Mouse (Mus musculus): ENCODE results near the gene Has1. TPM values are rescaled to one million over a fixed set of nuclear protein-coding genes. Genes with fewer than 3 reads are reported as not detected.
"Not testable (repeated sequence)": the region's sequence is repeated elsewhere in the genome, so short reads cannot be mapped to it uniquely, and the experiment has no call there.

Gene Has1
- polyA plus RNA-seq, 1 experiment from 2014 or later, result 1.2 TPM

GRCm38 (mm10) chr17:17865168-17865567, 10.2 kb upstream of the Has1 start:
- no peaks in the 10 kb centered on the region for H3K4me1 ChIP-seq (replicated peaks)
- H3K36me3 ChIP-seq, result no peaks in the 10 kb centered on the region; the same call in 1 of the 2 replicates
- no peak for DNase-seq (ENCODE audit: low spot score)
- H3K27me3 ChIP-seq (ENCODE audit: insufficient read depth, poor library complexity, severe bottlenecking), result no peaks in the 10 kb centered on the region
- no peak overlapping the region for H3K27ac ChIP-seq
- H3K4me3 ChIP-seq, result no peak overlapping the region
- 58% methylated on average over 2 of the region's 2 CpGs for WGBS
- no peaks in the 10 kb centered on the region for H3K9me3 ChIP-seq

GRCm38 (mm10) chr17:17862360-17862759, 7.4 kb upstream of the Has1 start:
- WGBS, result 63% methylated on average over 1 of the region's 1 CpGs
- no peak overlapping the region for H3K27ac ChIP-seq

GRCm38 (mm10) chr17:17860110-17860509, 5.1 kb upstream of the Has1 start:
- Histone ChIP-seq H3K27ac (no peak overlapping the region), H3K36me3 (no peaks in the 10 kb centered on the region; the same call in 1 of the 2 replicates)
- 86% methylated on average over 3 of the region's 3 CpGs for WGBS

More at GRCm38 (mm10) chr17:17862360-17862759, 7.4 kb upstream of the Has1 start:
- no peaks in the 10 kb centered on the region for H3K4me1 ChIP-seq (replicated peaks)
- H3K36me3 ChIP-seq, result no peaks in the 10 kb centered on the region; the same call in 1 of the 2 replicates
- H3K4me3 ChIP-seq, result no peak overlapping the region
- no peaks in the 10 kb centered on the region for H3K9me3 ChIP-seq
- DNase-seq (ENCODE audit: low spot score), result no peak
- no peaks in the 10 kb centered on the region for H3K27me3 ChIP-seq (ENCODE audit: insufficient read depth, poor library complexity, severe bottlenecking)

GRCm38 (mm10) chr17:17857446-17857845, 2.4 kb upstream of the Has1 start:
- no peaks in the 10 kb centered on the region for H3K27me3 ChIP-seq (ENCODE audit: insufficient read depth, poor library complexity, severe bottlenecking)
- H3K36me3 ChIP-seq, result no peaks in the 10 kb centered on the region
- no peak overlapping the region for H3K27ac ChIP-seq
- 0 out of 2 replicates have a peak, but pooled peaks cover 4% of the 10 kb centered on the region for H3K4me1 ChIP-seq (replicated peaks)
- WGBS, result 82% methylated on average over 1 of the region's 1 CpGs
- no peak overlapping the region for H3K4me3 ChIP-seq
- H3K9me3 ChIP-seq, result no peaks in the 10 kb centered on the region
- DNase-seq (ENCODE audit: low spot score), result no peak

More at GRCm38 (mm10) chr17:17860110-17860509, 5.1 kb upstream of the Has1 start:
- no peaks in the 10 kb centered on the region for H3K27me3 ChIP-seq (ENCODE audit: insufficient read depth, poor library complexity, severe bottlenecking)
- H3K4me3 ChIP-seq, result no peak overlapping the region
- H3K4me1 ChIP-seq (replicated peaks), result 0 out of 2 replicates have a peak, but pooled peaks cover 2% of the 10 kb centered on the region
- no peak for DNase-seq (ENCODE audit: low spot score)
- no peaks in the 10 kb centered on the region for H3K9me3 ChIP-seq

GRCm38 (mm10) chr17:17856612-17857011, 1.6 kb upstream of the Has1 start:
- H3K36me3 ChIP-seq, result no peaks in the 10 kb centered on the region
- no peak overlapping the region for H3K4me3 ChIP-seq
- H3K27ac ChIP-seq, result no peak overlapping the region
- WGBS, result 88% methylated on average over 1 of the region's 1 CpGs
- peaks cover 2% of the 10 kb centered on the region; the same call in 1 of the 2 replicates for H3K27me3 ChIP-seq (ENCODE audit: insufficient read depth, poor library complexity, severe bottlenecking)
- DNase-seq (ENCODE audit: low spot score), result no peak
- H3K9me3 ChIP-seq, result no peaks in the 10 kb centered on the region
- H3K4me1 ChIP-seq (replicated peaks), result 0 out of 2 replicates have a peak, but pooled peaks cover 4% of the 10 kb centered on the region

- Histone ChIP-seq H3K27ac (no peak overlapping the region), H3K9me3 (no peaks in the 10 kb centered on the region), H3K27me3 (ENCODE audit: insufficient read depth, poor library complexity, severe bottlenecking) (peaks cover 37% of the 10 kb centered on the region), H3K4me3 (0 out of 2 replicates have a peak overlapping the region, but pooled peaks have one; percentile 16), H3K36me3 (no peaks in the 10 kb centered on the region), H3K4me1 (replicated peaks) (peaks cover 8% of the 10 kb centered on the region; the same call in 1 of the 2 replicates)
- WGBS, result 16% methylated on average over 55 of the region's 55 CpGs
- DNase-seq (ENCODE audit: low spot score), result no peak
Measured at GRCm38 (mm10) chr17:17849906-17850712, 4.9 kb downstream of the Has1 start.

GRCm38 (mm10) chr17:17848988-17849387, 6.0 kb downstream of the Has1 start:
- DNase-seq (ENCODE audit: low spot score), result no peak
- no peak overlapping the region for H3K27ac ChIP-seq
- no peaks in the 10 kb centered on the region for H3K9me3 ChIP-seq
- no peak overlapping the region for H3K4me3 ChIP-seq
- H3K4me1 ChIP-seq (replicated peaks), result peaks cover 6% of the 10 kb centered on the region; the same call in 1 of the 2 replicates
- H3K36me3 ChIP-seq, result 0 out of 2 replicates have a peak, but pooled peaks cover under 1% of the 10 kb centered on the region
- WGBS, result 83% methylated on average over 2 of the region's 2 CpGs
- H3K27me3 ChIP-seq (ENCODE audit: insufficient read depth, poor library complexity, severe bottlenecking), result peaks cover 37% of the 10 kb centered on the region

DNA sequence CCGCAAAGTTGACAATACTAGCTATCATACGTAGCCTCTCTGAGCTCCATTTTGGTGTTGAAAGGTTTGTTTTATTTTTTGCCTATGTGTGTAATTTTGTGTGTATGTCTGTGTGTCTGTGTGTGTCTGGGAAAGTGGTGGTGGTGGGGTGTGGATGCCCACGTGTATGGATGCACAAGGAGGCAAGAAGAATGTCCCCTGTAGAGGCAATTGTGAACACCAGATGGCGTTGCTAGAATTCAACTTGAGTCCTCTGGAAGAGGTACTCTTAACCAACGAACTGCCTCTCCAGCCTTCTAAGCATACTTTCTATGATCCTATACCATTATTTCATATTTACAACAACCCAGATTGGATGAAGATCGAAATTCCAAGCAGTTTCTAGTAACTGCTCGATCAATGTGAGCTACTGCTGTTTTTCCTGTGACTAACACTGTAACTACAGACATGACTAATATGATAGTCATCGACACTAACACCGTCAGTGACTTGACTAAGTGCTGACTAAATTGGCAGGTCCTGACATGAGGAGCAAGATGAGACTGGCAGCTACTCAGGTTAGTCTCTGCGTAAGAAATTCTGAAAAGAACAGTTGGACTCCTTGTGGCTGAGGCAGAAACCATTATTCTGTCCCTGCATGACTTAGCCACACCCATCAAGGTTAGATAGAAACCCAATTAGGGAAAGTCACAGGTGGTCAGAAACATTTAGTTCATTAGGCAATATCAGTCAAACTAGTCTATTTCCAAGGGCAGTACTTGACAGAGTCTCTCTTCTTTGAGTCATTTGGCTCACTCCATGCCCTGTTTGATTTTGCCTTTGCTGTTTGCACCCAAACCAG, 9.6 kb downstream of the Has1 start:
- DNase-seq (ENCODE audit: low spot score), result no peak
- H3K9me3 ChIP-seq, result no peaks in the 10 kb centered on the region
- H3K36me3 ChIP-seq, result peaks cover 31% of the 10 kb centered on the region
- whole genome bisulfite sequencing, result 75% methylated on average over 10 of the region's 10 CpGs
- H3K27me3 ChIP-seq (ENCODE audit: insufficient read depth, poor library complexity, severe bottlenecking), result peaks cover 25% of the 10 kb centered on the region
- H3K4me1 ChIP-seq (replicated peaks), result peaks cover 6% of the 10 kb centered on the region; the same call in 1 of the 2 replicates
- no peak overlapping the region for H3K4me3 ChIP-seq
- no peak overlapping the region for H3K27ac ChIP-seq

- not testable (repeated sequence) for H3K27ac ChIP-seq; DNase-seq (ENCODE audit: low spot score); H3K4me3 ChIP-seq; H3K4me1 ChIP-seq (replicated peaks); H3K9me3 ChIP-seq
- 93% methylated on average over 3 of the region's 3 CpGs for WGBS
- Histone ChIP-seq H3K27me3 (ENCODE audit: insufficient read depth, poor library complexity, severe bottlenecking) (peaks cover 17% of the 10 kb centered on the region), H3K36me3 (peaks cover 39% of the 10 kb centered on the region)
Measured at GRCm38 (mm10) chr17:17844606-17845005, 10.4 kb downstream of the Has1 start.

DNA sequence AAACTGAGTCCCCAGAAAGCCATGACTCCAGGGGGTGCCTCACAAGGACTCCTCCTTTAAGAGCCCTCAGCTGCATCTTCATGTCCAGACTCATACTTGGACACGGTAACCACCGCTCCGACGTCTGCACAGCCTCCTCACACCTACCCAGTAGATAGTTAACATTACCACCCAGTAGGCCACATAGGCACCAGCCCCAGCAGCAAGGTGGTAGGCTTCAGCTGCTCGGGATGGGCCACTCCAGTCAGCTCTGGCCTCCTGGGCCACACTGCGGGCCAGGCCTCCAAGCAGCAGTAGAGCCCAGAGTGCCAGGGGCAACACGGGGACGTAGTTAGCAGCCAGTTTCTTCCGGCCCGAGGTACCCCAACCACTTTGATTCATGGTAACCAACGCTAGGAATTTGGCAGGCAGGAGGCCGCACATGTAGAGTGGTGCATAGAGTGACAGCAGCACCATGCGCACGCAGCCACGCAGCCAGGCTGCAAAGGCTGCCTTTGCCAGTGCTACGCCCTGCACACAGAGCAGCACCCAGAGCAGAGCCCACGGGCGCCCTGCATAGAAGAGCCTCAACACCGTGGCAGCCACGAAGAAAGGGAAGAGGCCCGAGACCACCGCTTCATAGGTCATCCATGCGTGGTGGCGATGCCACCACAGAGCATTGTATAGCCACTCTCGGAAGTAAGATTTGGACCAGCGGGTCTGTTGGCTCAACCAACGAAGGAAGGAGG, 11.3 kb downstream of the Has1 start:
- no peak overlapping the region for H3K27ac ChIP-seq
- no peak for DNase-seq (ENCODE audit: low spot score)
- WGBS, result 76% methylated on average over 27 of the region's 27 CpGs
- H3K4me1 ChIP-seq (replicated peaks), result peaks cover 2% of the 10 kb centered on the region
- no peak overlapping the region for H3K4me3 ChIP-seq
- no peaks in the 10 kb centered on the region for H3K9me3 ChIP-seq
- H3K36me3 ChIP-seq, result peaks cover 47% of the 10 kb centered on the region
- H3K27me3 ChIP-seq (ENCODE audit: insufficient read depth, poor library complexity, severe bottlenecking), result peaks cover 8% of the 10 kb centered on the region; the same call in 1 of the 2 replicates

DNA sequence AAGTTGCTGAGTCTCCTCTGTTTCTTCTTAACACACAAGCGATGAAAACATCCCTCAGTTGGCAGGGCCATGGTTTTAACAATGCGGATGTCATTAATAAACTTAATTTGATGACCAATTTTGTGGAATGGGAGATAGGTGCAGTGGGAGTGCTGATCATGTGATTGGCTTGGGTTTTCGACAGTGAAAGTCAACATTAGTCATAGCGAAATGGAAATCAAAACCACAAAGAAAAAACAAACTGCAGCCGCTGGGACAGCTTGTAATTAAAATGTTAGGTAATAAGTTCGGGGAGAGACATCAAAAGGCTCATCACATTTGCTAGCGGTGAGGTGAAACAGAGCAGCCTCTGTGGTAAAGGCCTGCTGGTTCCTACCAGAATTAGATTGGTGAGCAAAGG, 14.2 kb downstream of the Has1 start:
- no peak overlapping the region for H3K4me3 ChIP-seq
- 93% methylated on average over 7 of the region's 7 CpGs for WGBS
- peaks cover 31% of the 10 kb centered on the region for H3K4me1 ChIP-seq (replicated peaks)
- peaks cover 65% of the 10 kb centered on the region for H3K36me3 ChIP-seq
- no peaks in the 10 kb centered on the region for H3K9me3 ChIP-seq
- no peaks in the 10 kb centered on the region for H3K27me3 ChIP-seq (ENCODE audit: insufficient read depth, poor library complexity, severe bottlenecking)
- DNase-seq (ENCODE audit: low spot score), result no peak
- H3K27ac ChIP-seq, result no peak overlapping the region

DNA sequence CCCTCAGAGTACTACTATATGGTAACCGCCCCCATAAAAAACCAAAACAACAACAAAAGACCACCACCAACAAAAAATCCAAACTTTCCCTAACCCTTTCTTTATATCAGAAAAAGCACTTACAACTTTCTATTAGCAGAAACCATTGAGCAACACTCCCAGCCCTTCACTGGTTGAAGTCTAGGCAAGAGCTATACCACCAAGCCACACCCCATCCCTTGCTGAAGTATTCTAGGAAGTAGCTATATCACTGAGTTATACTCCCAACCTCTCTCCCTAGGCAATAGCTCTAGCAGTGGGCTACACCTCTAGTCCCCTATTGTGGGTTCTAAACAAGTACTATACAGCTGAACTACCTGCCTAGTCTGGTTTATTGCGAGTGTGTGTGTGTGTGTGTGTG, 15.7 kb downstream of the Has1 start:
- peaks cover 81% of the 10 kb centered on the region for H3K36me3 ChIP-seq
- no peaks in the 10 kb centered on the region for H3K9me3 ChIP-seq
- 95% methylated on average over 2 of the region's 2 CpGs for WGBS
- DNase-seq (ENCODE audit: low spot score), result no peak
- peaks cover 40% of the 10 kb centered on the region for H3K4me1 ChIP-seq (replicated peaks)
- H3K27me3 ChIP-seq (ENCODE audit: insufficient read depth, poor library complexity, severe bottlenecking), result no peaks in the 10 kb centered on the region
- H3K4me3 ChIP-seq, result no peak overlapping the region
- H3K27ac ChIP-seq, result no peak overlapping the region

All from hindbrain, embryonic 10.5 days (tissue).